Mouse (Mus musculus): ENCODE data around the gene Dnajc7.
"Not testable (repeated sequence)": the region's sequence is repeated elsewhere in the genome, so short reads cannot be mapped to it uniquely, and the experiment has no call there.

Gene Dnajc7

GRCm38 (mm10) chr11:100613241-100613640, 6.7 kb downstream of the Dnajc7 start:
- DNase-seq, result no peak

GRCm38 (mm10) chr11:100611627-100612026, 8.3 kb downstream of the Dnajc7 start:
- no peak for DNase-seq

DNA sequence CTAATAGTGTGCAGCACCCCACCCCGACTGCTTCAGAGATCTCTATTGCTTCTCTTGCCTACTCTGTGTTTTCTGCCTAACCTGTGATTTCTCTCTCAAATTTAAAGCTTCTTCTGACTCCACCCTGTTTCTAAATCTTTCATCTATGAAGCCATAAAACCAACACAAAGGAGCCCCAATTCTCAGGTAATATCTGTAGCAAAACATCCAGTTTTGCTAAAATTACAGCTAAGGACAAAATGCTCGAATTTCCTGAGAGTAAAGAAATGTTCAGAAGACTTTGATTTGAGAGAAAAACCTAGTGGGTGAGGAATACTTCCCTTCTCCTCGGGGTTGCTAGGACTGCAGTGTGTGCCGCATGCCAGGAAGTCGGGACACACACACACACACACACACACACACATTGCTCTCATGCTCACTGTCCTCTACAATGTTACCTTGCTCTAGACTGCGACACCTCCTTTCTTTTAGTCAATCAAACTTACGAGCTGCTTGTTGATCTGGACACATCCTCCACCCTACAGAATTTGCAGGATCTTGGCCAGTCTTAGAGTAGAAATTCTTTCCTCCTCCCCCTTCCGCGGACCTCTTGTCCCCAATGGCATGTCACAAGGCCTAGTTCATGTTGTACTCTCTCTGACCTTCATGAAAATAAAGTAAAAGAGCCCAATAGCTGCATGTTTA, 9.8 kb downstream of the Dnajc7 start:
- no peak for DNase-seq

GRCm38 (mm10) chr11:100609355-100609996, 10.5 kb downstream of the Dnajc7 start:
- DNase-seq, result no peak

DNA sequence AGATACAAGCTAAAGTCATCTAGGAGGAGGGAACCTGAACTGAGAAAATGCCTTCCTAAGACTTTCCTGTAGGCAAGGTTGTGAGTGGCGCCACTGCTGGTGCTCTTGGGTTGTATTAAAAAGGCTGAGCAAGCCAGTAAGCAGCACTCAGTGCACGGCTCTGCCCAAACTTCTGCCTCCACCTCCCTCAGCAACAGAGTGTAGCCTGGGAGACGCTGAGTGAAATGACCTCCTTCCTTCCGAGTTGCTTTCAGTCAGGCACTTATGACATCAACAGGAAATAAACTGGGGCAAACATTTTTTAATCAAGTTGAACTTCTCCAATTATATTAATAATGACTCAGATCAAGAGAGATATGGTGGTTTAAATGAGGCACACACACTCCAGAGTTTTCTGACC, 11.2 kb downstream of the Dnajc7 start:
- DNase-seq, result no peak

DNA sequence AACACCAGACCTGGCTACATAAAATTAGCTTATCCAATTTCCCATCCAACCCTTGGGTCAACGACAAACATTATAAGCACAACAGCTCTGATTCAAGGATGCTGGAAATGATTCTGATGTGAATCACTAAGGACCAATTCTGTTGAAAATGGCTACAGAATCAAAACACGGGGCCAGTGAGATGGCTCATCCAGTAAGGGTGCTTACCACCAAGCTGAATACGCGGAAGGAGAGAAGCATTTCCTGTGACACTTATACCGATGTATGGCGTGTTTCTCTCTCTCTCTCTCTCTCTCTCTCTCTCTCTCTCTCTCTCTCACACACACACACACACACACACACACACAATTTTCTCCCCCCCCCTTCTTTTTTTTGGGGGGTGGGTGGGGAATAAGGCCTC, 12.8 kb downstream of the Dnajc7 start:
- no peak for DNase-seq

DNA sequence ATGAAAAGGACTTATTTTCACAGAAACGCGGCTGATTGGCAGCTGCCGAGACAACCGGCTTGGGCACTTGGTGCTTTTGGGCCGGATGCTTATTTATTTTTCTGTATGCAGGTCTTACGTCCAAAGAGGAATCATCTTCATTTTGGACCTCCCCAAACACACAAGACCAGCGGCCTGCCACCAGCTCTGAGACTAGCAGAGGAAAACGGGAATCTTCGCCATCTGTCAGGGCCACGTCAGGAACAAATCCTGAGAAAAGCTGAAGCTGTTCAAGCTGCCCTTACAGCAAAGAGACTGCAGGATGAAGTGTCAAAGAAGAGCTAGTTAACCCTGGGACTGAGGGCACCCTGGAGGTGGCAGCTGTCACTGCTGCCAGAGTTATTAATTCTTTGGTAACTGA, 14.5 kb downstream of the Dnajc7 start:
- no peak for DNase-seq

- no peak for DNase-seq
Observed at GRCm38 (mm10) chr11:100604321-100605005, 15.5 kb downstream of the Dnajc7 start.

- no peak for DNase-seq
Observed at GRCm38 (mm10) chr11:100603813-100604212, 16.2 kb downstream of the Dnajc7 start.

- DNase-seq, result no peak
Observed at GRCm38 (mm10) chr11:100603155-100603554, 16.8 kb downstream of the Dnajc7 start.

- DNase-seq, result no peak
Observed at GRCm38 (mm10) chr11:100601372-100601771, 18.6 kb downstream of the Dnajc7 start.

GRCm38 (mm10) chr11:100598074-100598473, 21.9 kb downstream of the Dnajc7 start:
- no peak for DNase-seq

- DNase-seq, result no peak
Observed at GRCm38 (mm10) chr11:100595533-100595932, 24.4 kb downstream of the Dnajc7 start.

DNA sequence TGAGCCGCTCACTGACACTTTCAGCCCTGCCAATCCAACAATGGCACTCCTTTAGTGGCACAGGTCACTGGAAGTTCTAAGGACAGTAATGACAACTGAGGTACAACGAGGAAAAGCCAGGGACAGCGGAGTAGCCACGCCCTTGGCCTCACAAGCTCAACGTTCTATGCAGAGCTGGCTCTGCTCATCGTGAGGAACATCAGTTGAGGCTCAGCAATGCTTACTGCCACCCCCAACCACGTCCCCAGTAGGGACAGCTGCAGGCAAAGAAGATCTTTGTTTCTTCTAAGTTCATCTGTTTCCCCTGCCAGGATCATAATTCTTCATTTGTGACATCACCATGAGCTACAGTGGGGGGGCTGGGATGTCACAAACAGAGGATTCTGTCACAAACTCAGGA, 25.4 kb downstream of the Dnajc7 start:
- no peak for DNase-seq

- no peak for DNase-seq
Observed at GRCm38 (mm10) chr11:100592346-100593046, 27.5 kb downstream of the Dnajc7 start.

DNA sequence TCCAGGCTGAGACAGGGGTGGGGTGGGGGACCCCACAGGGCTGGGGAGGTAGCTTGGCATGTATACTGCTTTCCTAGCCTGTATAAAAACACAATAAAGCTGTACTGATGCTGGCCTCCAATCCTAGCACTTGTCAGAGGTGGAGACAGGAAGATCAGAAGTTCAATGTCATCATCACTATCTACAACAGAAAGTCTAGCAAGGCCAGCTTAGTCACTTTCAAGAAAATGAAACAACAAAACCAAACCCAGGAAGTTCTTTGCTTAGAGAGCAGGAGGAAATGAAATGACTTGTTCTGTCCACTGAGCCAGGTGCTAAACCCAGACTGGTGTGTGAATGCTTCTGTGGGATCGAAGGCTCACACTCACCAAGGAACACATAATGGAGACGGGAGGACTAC, 31.5 kb downstream of the Dnajc7 start:
- no peak for DNase-seq

GRCm38 (mm10) chr11:100585148-100585547, 34.8 kb downstream of the Dnajc7 start:
- DNase-seq, result no peak

DNA sequence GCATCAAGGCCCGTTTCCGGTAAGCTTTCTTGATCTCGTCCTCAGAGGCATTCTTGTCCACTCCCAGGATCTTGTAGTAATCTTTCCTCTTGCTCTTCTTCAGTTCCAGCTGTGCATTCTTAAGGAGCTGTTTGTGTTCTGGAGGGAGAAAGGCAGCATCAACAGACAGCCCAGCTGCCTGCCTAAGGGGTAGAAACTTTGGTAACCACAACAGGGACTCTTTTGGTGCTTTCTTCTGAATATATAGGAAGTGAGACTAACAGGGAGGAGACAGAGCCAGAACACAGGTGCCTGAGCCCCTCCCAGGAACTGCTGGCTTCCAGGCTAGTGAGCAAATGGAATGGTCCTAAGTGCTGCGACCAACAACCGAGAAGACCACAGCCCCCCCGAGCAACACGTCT, 35.4 kb downstream of the Dnajc7 start:
- DNase-seq, result no peak

- no peak for DNase-seq
Observed at GRCm38 (mm10) chr11:100582836-100583235, 37.1 kb downstream of the Dnajc7 start.

GRCm38 (mm10) chr11:100582413-100582812, 37.6 kb downstream of the Dnajc7 start:
- DNase-seq, result not testable (repeated sequence)

DNA sequence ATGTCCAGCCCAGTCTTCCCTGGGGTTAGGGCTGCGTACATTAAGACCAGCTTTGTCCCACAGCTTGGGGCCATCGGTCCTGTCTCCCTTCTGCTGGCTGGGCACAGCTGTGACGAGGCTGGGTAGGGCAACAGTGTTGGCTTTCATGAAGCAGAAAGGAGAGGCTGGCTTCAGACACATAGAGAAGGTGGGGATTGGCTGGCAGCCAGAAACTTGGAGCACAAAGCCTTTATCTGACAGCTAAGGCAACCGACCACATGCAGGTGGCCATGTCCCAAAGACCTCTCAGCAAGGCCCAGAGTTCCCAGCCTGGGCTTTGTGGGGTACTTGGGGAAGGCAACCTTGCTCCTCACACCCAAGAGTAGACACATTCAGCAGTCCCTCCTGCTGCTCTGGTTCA, 38.2 kb downstream of the Dnajc7 start:
- DNase-seq, result no peak

DNA sequence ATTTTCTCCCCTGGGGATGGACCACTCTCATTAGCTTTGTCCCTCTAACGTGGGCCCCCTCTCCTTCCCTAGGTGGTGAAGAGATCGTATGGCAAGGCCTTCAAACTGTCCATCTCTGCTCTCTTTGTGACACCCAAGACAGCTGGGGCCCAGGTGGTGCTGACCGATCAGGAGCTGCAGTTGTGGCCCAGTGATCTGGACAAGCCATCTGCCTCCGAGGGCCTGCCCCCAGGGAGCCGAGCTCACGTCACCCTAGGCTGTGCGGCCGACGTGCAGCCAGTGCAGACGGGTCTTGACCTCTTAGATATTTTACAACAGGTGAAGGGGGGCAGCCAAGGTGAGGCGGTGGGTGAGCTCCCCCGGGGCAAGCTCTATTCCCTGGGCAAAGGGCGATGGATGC, 39.7 kb downstream of the Dnajc7 start:
- DNase-seq, result no peak

GRCm38 (mm10) chr11:100579116-100579799, 40.7 kb downstream of the Dnajc7 start:
- no peak for DNase-seq

Measured in lung, postnatal 14 days (tissue).